Mouse (Mus musculus): ENCODE results near the gene Padi2. TPM values are rescaled to one million over a fixed set of nuclear protein-coding genes. Genes with fewer than 3 reads are reported as not detected.

Gene Padi2
- polyA plus RNA-seq, 1 experiment from 2014 or later: 2.4 TPM

Other genes starting within 250 kb of the Padi2 start
- 5.0 and 6.7 TPM in 2 replicates for gene Arhgef10l, start 240.3 kb upstream of the Padi2 start, polyA plus RNA-seq (2014; fragmentation: Nextera tagmentation; extraction: Ambion mirVana)
- gene Rcc2, start 205.8 kb upstream of the Padi2 start, polyA plus RNA-seq (2014; fragmentation: Nextera tagmentation; extraction: Ambion mirVana): 66.7 and 74.5 TPM in 2 replicates
- gene Padi6, start 163.7 kb upstream of the Padi2 start, polyA plus RNA-seq (2014; fragmentation: Nextera tagmentation; extraction: Ambion mirVana): not detected in 2 replicates
- 0.32 and 0.34 TPM in 2 replicates for gene Padi4, start 132.1 kb upstream of the Padi2 start, polyA plus RNA-seq (2014; fragmentation: Nextera tagmentation; extraction: Ambion mirVana)
- gene Padi3, start 95.7 kb upstream of the Padi2 start, polyA plus RNA-seq (2014; fragmentation: Nextera tagmentation; extraction: Ambion mirVana): 0.56 and 0.96 TPM in 2 replicates
- 0.06 and 0.11 TPM in 2 replicates for gene Padi1, start 60.6 kb upstream of the Padi2 start, polyA plus RNA-seq (2014; fragmentation: Nextera tagmentation; extraction: Ambion mirVana)
- 339 and 355 TPM in 2 replicates for gene Sdhb, start 54.9 kb downstream of the Padi2 start, polyA plus RNA-seq (2014; fragmentation: Nextera tagmentation; extraction: Ambion mirVana)
- 41.7 and 42.7 TPM in 2 replicates for gene Atp13a2, start 80.5 kb downstream of the Padi2 start, polyA plus RNA-seq (2014; fragmentation: Nextera tagmentation; extraction: Ambion mirVana)
- 107 and 128 TPM in 2 replicates for gene Mfap2, start 104.1 kb downstream of the Padi2 start, polyA plus RNA-seq (2014; fragmentation: Nextera tagmentation; extraction: Ambion mirVana)
- gene Crocc, start 154.2 kb downstream of the Padi2 start, polyA plus RNA-seq (2014; fragmentation: Nextera tagmentation; extraction: Ambion mirVana): 5.0 and 6.0 TPM in 2 replicates
- gene Necap2, start 172.0 kb downstream of the Padi2 start, polyA plus RNA-seq (2014; fragmentation: Nextera tagmentation; extraction: Ambion mirVana): 178 and 180 TPM in 2 replicates
- 0.19 TPM in 1 of 2 replicates, not detected in the other for gene Spata21, start 182.0 kb downstream of the Padi2 start, polyA plus RNA-seq (2014; fragmentation: Nextera tagmentation; extraction: Ambion mirVana)
- 24.7 and 26.2 TPM in 2 replicates for gene Szrd1, start 233.4 kb downstream of the Padi2 start, polyA plus RNA-seq (2014; fragmentation: Nextera tagmentation; extraction: Ambion mirVana)
- gene Fbxo42, start 241.6 kb downstream of the Padi2 start, polyA plus RNA-seq (2014; fragmentation: Nextera tagmentation; extraction: Ambion mirVana): 26.0 and 28.7 TPM in 2 replicates